Mouse (Mus musculus): ENCODE results near the gene Fzr1. TPM values are rescaled to one million over a fixed set of nuclear protein-coding genes. Genes with fewer than 3 reads are reported as not detected.
A peak's percentile ranks its signal among the peaks of the same experiment; 100 is the strongest.

Gene Fzr1
- polyA plus RNA-seq, 1 experiment from 2014 or later, result 98.8 TPM

- Histone ChIP-seq H3K27ac (replicated peaks) (no peak overlapping the region), H3K4me3 (replicated peaks) (no peak overlapping the region), H3K4me2 (replicated peaks) (no peak overlapping the region), H3K36me3 (peaks cover 38% of the 10 kb centered on the region), H3K27me3 (no peaks in the 10 kb centered on the region), H3K9me3 (replicated peaks) (no peaks in the 10 kb centered on the region), H3K9ac (no peak overlapping the region), H3K4me1 (peaks cover 48% of the 10 kb centered on the region)
- no peak for ATAC-seq (ENCODE audit: insufficient number of reproducible peaks, low FRiP score, low TSS enrichment, low read depth)
- 58% methylated on average over 3 of the region's 3 CpGs for WGBS
Measured at GRCm38 (mm10) chr10:81389373-81389772, 11.1 kb upstream of the Fzr1 start.

GRCm38 (mm10) chr10:81388505-81389055 lies 10.3 kb upstream of the Fzr1 start, which contains the start of gene Gm48552:
TSS of gene Gm48552 (plus strand) at chr10:81389005.
- no peak within 1 kb of the TSS for H3K9ac ChIP-seq
- no peak within 1 kb of the TSS for H3K4me2 ChIP-seq (replicated peaks)
- no peak within 1 kb of the TSS for H3K4me3 ChIP-seq (replicated peaks)
- no peak within 1 kb of the TSS for H3K27ac ChIP-seq (replicated peaks)
- WGBS, result 83% methylated on average over 5 of the region's 5 CpGs
- ATAC-seq (ENCODE audit: insufficient number of reproducible peaks, low FRiP score, low TSS enrichment, low read depth), result no peak
- H3K9me3 ChIP-seq (replicated peaks), result no peaks in the 10 kb centered on the region
- no peaks in the 10 kb centered on the region for H3K27me3 ChIP-seq
- H3K4me1 ChIP-seq, result peaks cover 41% of the 10 kb centered on the region
- peaks cover 38% of the 10 kb centered on the region for H3K36me3 ChIP-seq

GRCm38 (mm10) chr10:81387716-81388115 lies 9.4 kb upstream of the Fzr1 start:
- WGBS, result 92% methylated on average over 20 of the region's 20 CpGs
- peaks cover 32% of the 10 kb centered on the region for H3K4me1 ChIP-seq
- no peaks in the 10 kb centered on the region for H3K9me3 ChIP-seq (replicated peaks)
- ATAC-seq (ENCODE audit: insufficient number of reproducible peaks, low FRiP score, low TSS enrichment, low read depth), result no peak
- H3K36me3 ChIP-seq, result peaks cover 38% of the 10 kb centered on the region
- H3K9ac ChIP-seq, result no peak overlapping the region
- no peak overlapping the region for H3K27ac ChIP-seq (replicated peaks)
- H3K27me3 ChIP-seq, result no peaks in the 10 kb centered on the region
- H3K4me3 ChIP-seq (replicated peaks), result no peak overlapping the region
- no peak overlapping the region for H3K4me2 ChIP-seq (replicated peaks)

- no peaks in the 10 kb centered on the region for H3K9me3 ChIP-seq (replicated peaks)
- ATAC-seq (ENCODE audit: insufficient number of reproducible peaks, low FRiP score, low TSS enrichment, low read depth), result no peak
- H3K36me3 ChIP-seq, result peaks cover 38% of the 10 kb centered on the region
- peak overlapping the region; percentile 95 for H3K4me2 ChIP-seq (replicated peaks)
- no peaks in the 10 kb centered on the region for H3K27me3 ChIP-seq
- WGBS, result 84% methylated on average over 22 of the region's 22 CpGs
- H3K4me1 ChIP-seq, result peaks cover 33% of the 10 kb centered on the region
- H3K4me3 ChIP-seq (replicated peaks), result peak overlapping the region; percentile 91
- no peak overlapping the region for H3K9ac ChIP-seq
- no peak overlapping the region for H3K27ac ChIP-seq (replicated peaks)
Measured at GRCm38 (mm10) chr10:81385603-81386306, 7.4 kb upstream of the Fzr1 start.

GRCm38 (mm10) chr10:81384605-81384982 lies 6.3 kb upstream of the Fzr1 start:
- Histone ChIP-seq H3K9me3 (replicated peaks) (no peaks in the 10 kb centered on the region), H3K9ac (peak overlapping the region; percentile 70), H3K36me3 (peaks cover 38% of the 10 kb centered on the region), H3K4me2 (replicated peaks) (peak overlapping the region; percentile 95), H3K27me3 (no peaks in the 10 kb centered on the region), H3K27ac (replicated peaks) (peak overlapping the region; percentile 89), H3K4me3 (replicated peaks) (peak overlapping the region; percentile 91), H3K4me1 (peaks cover 27% of the 10 kb centered on the region)
- no peak for ATAC-seq (ENCODE audit: insufficient number of reproducible peaks, low FRiP score, low TSS enrichment, low read depth)
- under 1% methylated on average over 19 of the region's 19 CpGs for WGBS

- WGBS, result 8% methylated on average over 54 of the region's 54 CpGs
- peak within 1 kb of the TSS; percentile 95 for H3K4me2 ChIP-seq (replicated peaks)
- peak within 1 kb of the TSS; percentile 89 for H3K27ac ChIP-seq (replicated peaks)
- peaks cover 32% of the 10 kb centered on the region for H3K36me3 ChIP-seq
- no peaks in the 10 kb centered on the region for H3K27me3 ChIP-seq
- peak within 1 kb of the TSS; percentile 91 for H3K4me3 ChIP-seq (replicated peaks)
- H3K9me3 ChIP-seq (replicated peaks), result no peaks in the 10 kb centered on the region
- peaks cover 25% of the 10 kb centered on the region for H3K4me1 ChIP-seq
- ATAC-seq (ENCODE audit: insufficient number of reproducible peaks, low FRiP score, low TSS enrichment, low read depth), result peak; percentile 95
- peak within 1 kb of the TSS; percentile 70 for H3K9ac ChIP-seq
Measured at GRCm38 (mm10) chr10:81383802-81384604, 5.7 kb upstream of the Fzr1 start, which contains the start of the genes Dohh and Gm48551. TSS of gene Dohh (plus strand) at chr10:81384428. TSS of gene Gm48551 (plus strand) at chr10:81384466.

GRCm38 (mm10) chr10:81382039-81382438 lies 3.7 kb upstream of the Fzr1 start:
- H3K27me3 ChIP-seq, result no peaks in the 10 kb centered on the region
- peaks cover 12% of the 10 kb centered on the region for H3K36me3 ChIP-seq
- no peak overlapping the region for H3K9ac ChIP-seq
- H3K4me1 ChIP-seq, result peaks cover 34% of the 10 kb centered on the region
- H3K27ac ChIP-seq (replicated peaks), result no peak overlapping the region
- H3K4me2 ChIP-seq (replicated peaks), result no peak overlapping the region
- WGBS, result 73% methylated on average over 5 of the region's 5 CpGs
- H3K4me3 ChIP-seq (replicated peaks), result no peak overlapping the region
- no peak for ATAC-seq (ENCODE audit: insufficient number of reproducible peaks, low FRiP score, low TSS enrichment, low read depth)
- no peaks in the 10 kb centered on the region for H3K9me3 ChIP-seq (replicated peaks)

- no peak overlapping the region for H3K4me3 ChIP-seq (replicated peaks)
- no peak for ATAC-seq (ENCODE audit: insufficient number of reproducible peaks, low FRiP score, low TSS enrichment, low read depth)
- WGBS, result 80% methylated on average over 6 of the region's 6 CpGs
- no peak overlapping the region for H3K27ac ChIP-seq (replicated peaks)
- H3K9me3 ChIP-seq (replicated peaks), result no peaks in the 10 kb centered on the region
- H3K9ac ChIP-seq, result no peak overlapping the region
- peaks cover 10% of the 10 kb centered on the region; the same call in 1 of the 2 replicates for H3K36me3 ChIP-seq
- no peak overlapping the region for H3K4me2 ChIP-seq (replicated peaks)
- peaks cover 38% of the 10 kb centered on the region for H3K4me1 ChIP-seq
- H3K27me3 ChIP-seq, result no peaks in the 10 kb centered on the region
Measured at GRCm38 (mm10) chr10:81379809-81380378, 1.6 kb upstream of the Fzr1 start.

- peak overlapping the region; percentile 39; the same call in 1 of the 2 replicates for H3K9ac ChIP-seq
- peak overlapping the region; percentile 77 for H3K4me2 ChIP-seq (replicated peaks)
- peaks cover 34% of the 10 kb centered on the region for H3K4me1 ChIP-seq
- no peak for ATAC-seq (ENCODE audit: insufficient number of reproducible peaks, low FRiP score, low TSS enrichment, low read depth)
- no peaks in the 10 kb centered on the region for H3K27me3 ChIP-seq
- WGBS, result 60% methylated on average over 3 of the region's 3 CpGs
- H3K9me3 ChIP-seq (replicated peaks), result no peaks in the 10 kb centered on the region
- H3K4me3 ChIP-seq (replicated peaks), result peak overlapping the region; percentile 74
- peak overlapping the region; percentile 80 for H3K27ac ChIP-seq (replicated peaks)
- peaks cover 12% of the 10 kb centered on the region for H3K36me3 ChIP-seq
Measured at GRCm38 (mm10) chr10:81379183-81379553, 852 bp upstream of the Fzr1 start.

GRCm38 (mm10) chr10:81378553-81379182 lies 352 bp upstream of the Fzr1 start:
- peak overlapping the region; percentile 74 for H3K4me3 ChIP-seq (replicated peaks)
- peak overlapping the region; percentile 77 for H3K4me2 ChIP-seq (replicated peaks)
- ATAC-seq (ENCODE audit: insufficient number of reproducible peaks, low FRiP score, low TSS enrichment, low read depth), result peak; percentile 97
- H3K9ac ChIP-seq, result peak overlapping the region; percentile 39
- peak overlapping the region; percentile 80 for H3K27ac ChIP-seq (replicated peaks)
- peaks cover 34% of the 10 kb centered on the region for H3K4me1 ChIP-seq
- 1% methylated on average over 46 of the region's 46 CpGs for WGBS
- H3K36me3 ChIP-seq, result peaks cover 17% of the 10 kb centered on the region
- no peaks in the 10 kb centered on the region for H3K9me3 ChIP-seq (replicated peaks)
- H3K27me3 ChIP-seq, result no peaks in the 10 kb centered on the region

GRCm38 (mm10) chr10:81377362-81377664 lies 1.0 kb downstream of the Fzr1 start:
- 44% methylated on average over 2 of the region's 2 CpGs for WGBS
- peak overlapping the region; percentile 29 for H3K27ac ChIP-seq (replicated peaks)
- H3K9ac ChIP-seq, result peak overlapping the region; percentile 88
- H3K4me3 ChIP-seq (replicated peaks), result peak overlapping the region; percentile 74
- H3K9me3 ChIP-seq (replicated peaks), result no peaks in the 10 kb centered on the region
- H3K36me3 ChIP-seq, result peaks cover 31% of the 10 kb centered on the region
- H3K4me1 ChIP-seq, result peaks cover 34% of the 10 kb centered on the region
- no peaks in the 10 kb centered on the region for H3K27me3 ChIP-seq
- H3K4me2 ChIP-seq (replicated peaks), result peak overlapping the region; percentile 77
- no peak for ATAC-seq (ENCODE audit: insufficient number of reproducible peaks, low FRiP score, low TSS enrichment, low read depth)
